Comparison of ENCODE assay signal across 29 mouse cellular contexts in genomic region chr5:72776595-72776994, GRCm38 (mm10). TPM values are rescaled to one million over a fixed set of nuclear protein-coding genes. Genes with fewer than 3 reads are reported as not detected.
A peak's percentile ranks its signal among the peaks of the same experiment; 100 is the strongest.
DNase-seq lines count a peak whose midpoint lies in the region; ATAC-seq and TF ChIP-seq lines count a peak whose summit lies in the region.
"Had no signal": no experiment of that assay in that cellular context is flagged by ENCODE, and none has a peak within 500 bp of the region (broad histone marks: within the 10 kb centered on the region; RNA-seq: fewer than 3 reads in every experiment).

No protein-coding gene starts in this region.

- peak; percentile 57 for DNase-seq in heart, adult 11 months
- DNase-seq in heart, adult 18-20 months = no peak
- DNase-seq in hindbrain, postnatal 0 days (ENCODE audit: low spot score) = peak; percentile 31
- DNase-seq in midbrain, postnatal 0 days (ENCODE audit: low spot score) = peak; percentile 32
- DNase-seq: adrenal gland, adult 8-10 months; adrenal gland, postnatal 14 days; adrenal gland, postnatal 36 days; B cell, adult 2 months; cerebellum, adult 11 months; cerebellum, adult 18-20 months; cerebellum, adult 8-10 months; cerebellum, adult 9-11 months; cerebellum, postnatal 14 days; cerebellum, postnatal 36 days; embryo, embryonic 11 days had no signal

- H3K27me3 ChIP-seq in hindbrain, postnatal 0 days (ENCODE audit: insufficient read depth, low read length) = no peaks in the 10 kb centered on the region
- H3K27me3 ChIP-seq in hindbrain, embryonic 13.5 days = no peaks in the 10 kb centered on the region
- H3K27me3 ChIP-seq in midbrain, postnatal 0 days (ENCODE audit: insufficient read depth, low read length) = no peaks in the 10 kb centered on the region
- H3K27me3 ChIP-seq in midbrain, embryonic 13.5 days = no peaks in the 10 kb centered on the region
- H3K27me3 ChIP-seq: CH12.LX; embryonic facial prominence, embryonic 13.5 days; embryonic facial prominence, embryonic 15.5 days; forebrain, embryonic 12.5 days; Patski had no signal

- 0 out of 2 replicates have a peak, but pooled peaks have one; percentile 51 for ATAC-seq in hindbrain, postnatal 0 days
- ATAC-seq in hindbrain, embryonic 13.5 days (ENCODE audit: low FRiP score) = no peak
- ATAC-seq in midbrain, postnatal 0 days (ENCODE audit: low FRiP score) = no peak
- ATAC-seq in midbrain, embryonic 13.5 days = no peak
- ATAC-seq: activated CD4-positive, CD25-positive, alpha-beta regulatory T cell, adult 4 months; CD4-positive, CD25-positive, alpha-beta regulatory T cell, adult 4 months; forebrain, embryonic 14.5 days; forebrain, embryonic 16.5 days; Patski had no signal

- no peak overlapping the region; the same call in 1 of the 2 replicates for H3K27ac ChIP-seq in hindbrain, postnatal 0 days
- no peak overlapping the region for H3K27ac ChIP-seq in hindbrain, embryonic 13.5 days
- H3K27ac ChIP-seq in midbrain, postnatal 0 days (ENCODE audit: low read depth, low read length) = no peak overlapping the region
- no peak overlapping the region for H3K27ac ChIP-seq in midbrain, embryonic 13.5 days
- H3K27ac ChIP-seq: embryonic facial prominence, embryonic 13.5 days; embryonic facial prominence, embryonic 15.5 days; forebrain, embryonic 10.5 days; forebrain, embryonic 12.5 days had no signal

- no peak overlapping the region for H3K4me3 ChIP-seq in hindbrain, postnatal 0 days (ENCODE audit: low read length)
- no peak overlapping the region for H3K4me3 ChIP-seq in hindbrain, embryonic 13.5 days
- no peak overlapping the region for H3K4me3 ChIP-seq in midbrain, postnatal 0 days (ENCODE audit: low read depth, low read length)
- H3K4me3 ChIP-seq in midbrain, embryonic 13.5 days (replicated peaks) = no peak overlapping the region
- H3K4me3 ChIP-seq: embryonic facial prominence, embryonic 13.5 days; embryonic facial prominence, embryonic 15.5 days; erythroblast, embryonic 14.5 days; forebrain, embryonic 10.5 days; forebrain, embryonic 12.5 days had no signal

- 56% methylated on average over 2 of the region's 2 CpGs for WGBS in hindbrain, postnatal 0 days
- WGBS in hindbrain, embryonic 13.5 days = 88% methylated on average over 2 of the region's 2 CpGs
- WGBS in midbrain, postnatal 0 days = 84% methylated on average over 2 of the region's 2 CpGs
- 86% methylated on average over 2 of the region's 2 CpGs for WGBS in midbrain, embryonic 13.5 days

- H3K4me2 ChIP-seq in hindbrain, postnatal 0 days (ENCODE audit: low read depth, low read length) = no peak overlapping the region
- no peak overlapping the region for H3K4me2 ChIP-seq in hindbrain, embryonic 13.5 days
- H3K4me2 ChIP-seq in midbrain, postnatal 0 days (ENCODE audit: low read depth, low read length, poor library complexity, severe bottlenecking) = no peak overlapping the region
- H3K4me2 ChIP-seq in midbrain, embryonic 13.5 days (replicated peaks) = no peak overlapping the region
- H3K4me2 ChIP-seq: embryonic facial prominence, embryonic 13.5 days; embryonic facial prominence, embryonic 15.5 days; forebrain, embryonic 12.5 days had no signal

- no peaks in the 10 kb centered on the region for H3K36me3 ChIP-seq in hindbrain, postnatal 0 days (ENCODE audit: insufficient read depth, low read length)
- H3K36me3 ChIP-seq in hindbrain, embryonic 13.5 days = no peaks in the 10 kb centered on the region
- no peaks in the 10 kb centered on the region for H3K36me3 ChIP-seq in midbrain, postnatal 0 days (ENCODE audit: insufficient read depth, low read length)
- H3K36me3 ChIP-seq in midbrain, embryonic 13.5 days = no peaks in the 10 kb centered on the region
- H3K36me3 ChIP-seq: embryonic facial prominence, embryonic 13.5 days; embryonic facial prominence, embryonic 15.5 days; forebrain, embryonic 10.5 days; forebrain, embryonic 12.5 days had no signal

- H3K9me3 ChIP-seq in hindbrain, postnatal 0 days (ENCODE audit: low read length) = no peaks in the 10 kb centered on the region
- H3K9me3 ChIP-seq in hindbrain, embryonic 13.5 days = no peaks in the 10 kb centered on the region
- no peaks in the 10 kb centered on the region for H3K9me3 ChIP-seq in midbrain, postnatal 0 days (ENCODE audit: low read length)
- H3K9me3 ChIP-seq in midbrain, embryonic 13.5 days = no peaks in the 10 kb centered on the region
- H3K9me3 ChIP-seq: embryonic facial prominence, embryonic 13.5 days; embryonic facial prominence, embryonic 15.5 days; forebrain, embryonic 10.5 days; forebrain, embryonic 12.5 days; G1E had no signal

- no peaks in the 10 kb centered on the region for H3K4me1 ChIP-seq in hindbrain, postnatal 0 days (ENCODE audit: insufficient read depth, low read length)
- H3K4me1 ChIP-seq in hindbrain, embryonic 13.5 days (replicated peaks) = no peaks in the 10 kb centered on the region
- no peaks in the 10 kb centered on the region for H3K4me1 ChIP-seq in midbrain, postnatal 0 days (ENCODE audit: insufficient read depth, low read length)
- no peaks in the 10 kb centered on the region for H3K4me1 ChIP-seq in midbrain, embryonic 13.5 days (replicated peaks)
- H3K4me1 ChIP-seq: embryonic facial prominence, embryonic 13.5 days; embryonic facial prominence, embryonic 15.5 days; forebrain, embryonic 10.5 days; forebrain, embryonic 12.5 days had no signal

- H3K9ac ChIP-seq in hindbrain, postnatal 0 days (replicated peaks; ENCODE audit: low read length) = no peak overlapping the region
- no peak overlapping the region for H3K9ac ChIP-seq in hindbrain, embryonic 13.5 days
- H3K9ac ChIP-seq in midbrain, postnatal 0 days (replicated peaks; ENCODE audit: low read length, poor library complexity, severe bottlenecking) = no peak overlapping the region
- no peak overlapping the region for H3K9ac ChIP-seq in midbrain, embryonic 13.5 days (replicated peaks)
- H3K9ac ChIP-seq: embryonic facial prominence, embryonic 13.5 days; embryonic facial prominence, embryonic 15.5 days; forebrain, embryonic 12.5 days had no signal

- TF ChIP-seq CTCF in hindbrain, postnatal 0 days (IDR thresholded peaks at IDR 0.05; ENCODE audit: low read depth) = no peak
- TF ChIP-seq CTCF in midbrain, postnatal 0 days (IDR thresholded peaks at IDR 0.05) = no peak

RNA-seq across cellular contexts. Expression of gene Txk, which starts 24.0 kb away (rescaled TPM):
- total RNA-seq in heart, adult 18-20 months (2021) = under 1 TPM; 0.10 to 0.51 TPM
- total RNA-seq in hindbrain, postnatal 0 days (2014; rRNA removed) = 0.21 TPM in 1 of 2 replicates, not detected in the other
- polyA plus RNA-seq in hindbrain, postnatal 0 days (2015; fragmentation: Nextera tagmentation; extraction: Ambion mirVana) = 0.33 and 0.35 TPM in 2 replicates
- 0.10 TPM in 1 of 2 replicates, not detected in the other for polyA plus RNA-seq in hindbrain, embryonic 13.5 days (2015; fragmentation: Nextera tagmentation; extraction: Ambion mirVana)
- 0.05 TPM in 1 of 2 replicates, not detected in the other for total RNA-seq in midbrain, postnatal 0 days (2014; rRNA removed)
- polyA plus RNA-seq in midbrain, postnatal 0 days (2015; fragmentation: Nextera tagmentation; extraction: Ambion mirVana) = 0.14 and 0.15 TPM in 2 replicates
- 0.07 TPM in 1 of 2 replicates, not detected in the other for polyA plus RNA-seq in midbrain, embryonic 13.5 days (2015; fragmentation: Nextera tagmentation; extraction: Ambion mirVana)
- total RNA-seq: adrenal gland, postnatal 14 days had no signal
- polyA plus RNA-seq: erythroblast, embryonic 14.5 days; forebrain, embryonic 10.5 days; forebrain, embryonic 12.5 days; forebrain, embryonic 14.5 days; G1E had no signal

Comparison
In these comparisons a context has a peak if more than half of its experiments do, and no peak if none do; other contexts are left out.
1. DNase-seq: peak in heart, adult 11 months (single experiment), hindbrain, postnatal 0 days (single experiment) and midbrain, postnatal 0 days (single experiment); none in heart, adult 18-20 months (0 of 2).